Comparison of ENCODE assay signal across 8 mouse cellular contexts in genomic region chr14:40789110-40789509, GRCm38 (mm10).
DNase-seq lines count a peak whose midpoint lies in the region; ATAC-seq and TF ChIP-seq lines count a peak whose summit lies in the region.

No protein-coding gene starts in this region.

- H3K27me3 ChIP-seq in heart, embryonic 12.5 days (replicated peaks): no peaks in the 10 kb centered on the region
- no peaks in the 10 kb centered on the region for H3K27me3 ChIP-seq in hindbrain, embryonic 13.5 days
- H3K27me3 ChIP-seq in stomach, postnatal 0 days (ENCODE audit: control insufficient read depth, insufficient read depth, low read length): no peaks in the 10 kb centered on the region

- no peak for ATAC-seq in heart, embryonic 12.5 days (ENCODE audit: insufficient number of reproducible peaks, low FRiP score)
- ATAC-seq in hindbrain, embryonic 13.5 days (ENCODE audit: low FRiP score): 0 out of 2 replicates have a peak, but pooled peaks have one; percentile 13
- no peak for ATAC-seq in stomach, postnatal 0 days (ENCODE audit: low FRiP score, low TSS enrichment)

- no peaks in the 10 kb centered on the region for H3K4me1 ChIP-seq in heart, embryonic 12.5 days (replicated peaks)
- H3K4me1 ChIP-seq in hindbrain, embryonic 13.5 days (replicated peaks): no peaks in the 10 kb centered on the region
- no peaks in the 10 kb centered on the region for H3K4me1 ChIP-seq in lung, adult 2 months (ENCODE audit: control insufficient read depth, insufficient read depth, low read length)
- H3K4me1 ChIP-seq in stomach, postnatal 0 days (replicated peaks; ENCODE audit: control insufficient read depth, insufficient read depth): no peaks in the 10 kb centered on the region

- H3K4me2 ChIP-seq in heart, embryonic 12.5 days: no peak overlapping the region
- no peak overlapping the region for H3K4me2 ChIP-seq in hindbrain, embryonic 13.5 days
- no peak overlapping the region for H3K4me2 ChIP-seq in stomach, postnatal 0 days (replicated peaks; ENCODE audit: low read depth)

- H3K4me3 ChIP-seq in heart, embryonic 12.5 days: no peak overlapping the region
- no peak overlapping the region for H3K4me3 ChIP-seq in hindbrain, embryonic 13.5 days
- no peak overlapping the region for H3K4me3 ChIP-seq in lung, adult 2 months (replicated peaks; ENCODE audit: extremely low read depth, low read depth, low read length)
- H3K4me3 ChIP-seq in stomach, postnatal 0 days (ENCODE audit: low read depth, low read length): no peak overlapping the region

- DNase-seq in heart, adult 18-20 months: peak; percentile 4 to 11
- DNase-seq in CD4-positive helper T cell, adult 2 months (ENCODE audit: low read depth, low spot score): peak; percentile 5
- peak; percentile 43 for DNase-seq in brain, adult 2 months (ENCODE audit: low read depth, low spot score)
- DNase-seq in lung, adult 2 months: peak; percentile 7
- peak; percentile 22 for DNase-seq in stomach, postnatal 0 days (ENCODE audit: low spot score)
- no peak for DNase-seq in T-cell, adult 2 months (ENCODE audit: low spot score)

- 33% methylated on average over 3 of the region's 3 CpGs for WGBS in heart, embryonic 12.5 days
- WGBS in hindbrain, embryonic 13.5 days: 21% methylated on average over 3 of the region's 3 CpGs
- 21% methylated on average over 3 of the region's 3 CpGs for WGBS in lung, adult 2 months
- WGBS in stomach, postnatal 0 days: 29% methylated on average over 3 of the region's 3 CpGs

- TF ChIP-seq POLR2A in lung, adult 2 months (IDR thresholded peaks at IDR 0.05; ENCODE audit: borderline replicate concordance, extremely low read depth, low read depth, low read length): no peak

- TF ChIP-seq EP300 in stomach, postnatal 0 days (optimal IDR thresholded peaks at IDR 0.05): no peak

- H3K9ac ChIP-seq in heart, embryonic 12.5 days: no peak overlapping the region
- H3K9ac ChIP-seq in hindbrain, embryonic 13.5 days: no peak overlapping the region
- no peak overlapping the region for H3K9ac ChIP-seq in stomach, postnatal 0 days (ENCODE audit: low read length)

- no peaks in the 10 kb centered on the region for H3K36me3 ChIP-seq in heart, embryonic 12.5 days
- H3K36me3 ChIP-seq in hindbrain, embryonic 13.5 days: no peaks in the 10 kb centered on the region
- H3K36me3 ChIP-seq in stomach, postnatal 0 days (ENCODE audit: control insufficient read depth, insufficient read depth, low read length): no peaks in the 10 kb centered on the region

- H3K27ac ChIP-seq in heart, embryonic 12.5 days (ENCODE audit: poor library complexity, severe bottlenecking): no peak overlapping the region
- no peak overlapping the region for H3K27ac ChIP-seq in hindbrain, embryonic 13.5 days
- H3K27ac ChIP-seq in stomach, postnatal 0 days (replicated peaks): no peak overlapping the region

- no peaks in the 10 kb centered on the region for H3K9me3 ChIP-seq in heart, embryonic 12.5 days (replicated peaks)
- no peaks in the 10 kb centered on the region for H3K9me3 ChIP-seq in hindbrain, embryonic 13.5 days
- no peaks in the 10 kb centered on the region for H3K9me3 ChIP-seq in stomach, postnatal 0 days (ENCODE audit: control insufficient read depth, low read length)

- TF ChIP-seq CTCF in lung, adult 2 months (IDR thresholded peaks at IDR 0.05; ENCODE audit: insufficient read depth, low read length): peak; percentile 52
- peak; percentile 62 for TF ChIP-seq CTCF in stomach, postnatal 0 days (IDR thresholded peaks at IDR 0.05; ENCODE audit: low read depth)
